ENCODE assay signal across 13 mouse cellular contexts in genomic region chr1:155205311-155205710, GRCm38 (mm10). TPM values are rescaled to one million over a fixed set of nuclear protein-coding genes. Genes with fewer than 3 reads are reported as not detected.
DNase-seq lines count a peak whose midpoint lies in the region; ATAC-seq and TF ChIP-seq lines count a peak whose summit lies in the region.
"Had no signal": no experiment of that assay in that cellular context is flagged by ENCODE, and none has a peak within 500 bp of the region (broad histone marks: within the 10 kb centered on the region; RNA-seq: fewer than 3 reads in every experiment).

No protein-coding gene starts in this region.

- 0 out of 2 replicates have a peak overlapping the region, but pooled peaks have one; percentile 44 for H3K27ac ChIP-seq in forebrain, embryonic 10.5 days
- H3K27ac ChIP-seq in forebrain, embryonic 11.5 days (ENCODE audit: low read depth, low read length) = no peak overlapping the region
- peak overlapping the region; percentile 93 for H3K27ac ChIP-seq in layer of hippocampus, adult 2 months
- H3K27ac ChIP-seq in forebrain, embryonic 16.5 days (ENCODE audit: low read length) = peak overlapping the region; percentile 96
- H3K27ac ChIP-seq in neural tube, embryonic 14.5 days (ENCODE audit: low read depth, low read length) = peak overlapping the region; percentile 45; the same call in 1 of the 2 replicates

- H3K9me3 ChIP-seq in forebrain, embryonic 10.5 days = no peaks in the 10 kb centered on the region
- H3K9me3 ChIP-seq in forebrain, embryonic 11.5 days (ENCODE audit: control insufficient read depth, low read length) = no peaks in the 10 kb centered on the region
- H3K9me3 ChIP-seq in forebrain, embryonic 16.5 days (ENCODE audit: control insufficient read depth, low read length) = no peaks in the 10 kb centered on the region
- no peaks in the 10 kb centered on the region for H3K9me3 ChIP-seq in neural tube, embryonic 14.5 days (ENCODE audit: control insufficient read depth, low read length)

- no peak for TF ChIP-seq CTCF in layer of hippocampus, adult 2 months (conservative IDR thresholded peaks at IDR 0.05)

- no peak overlapping the region for H3K4me2 ChIP-seq in forebrain, embryonic 11.5 days (ENCODE audit: low read depth, low read length, severe bottlenecking)
- H3K4me2 ChIP-seq in forebrain, embryonic 16.5 days (ENCODE audit: low read length) = no peak overlapping the region
- H3K4me2 ChIP-seq in neural tube, embryonic 14.5 days (ENCODE audit: low read depth, low read length) = no peak overlapping the region

- 62% methylated on average over 7 of the region's 7 CpGs for WGBS in forebrain, embryonic 10.5 days
- WGBS in forebrain, embryonic 11.5 days = 68% methylated on average over 7 of the region's 7 CpGs
- WGBS in forebrain, embryonic 16.5 days = 51% methylated on average over 7 of the region's 7 CpGs
- WGBS in neural tube, embryonic 14.5 days = 54% methylated on average over 7 of the region's 7 CpGs

- ATAC-seq in forebrain, embryonic 11.5 days (replicated peaks; ENCODE audit: low FRiP score) = no peak
- no peak for ATAC-seq in forebrain, embryonic 16.5 days
- no peak for ATAC-seq in neural tube, embryonic 14.5 days (ENCODE audit: low read depth)
- no peak for ATAC-seq in activated CD4-positive, CD25-positive, alpha-beta regulatory T cell, adult 4 months

- peaks cover 7% of the 10 kb centered on the region; the same call in 1 of the 2 replicates for H3K27me3 ChIP-seq in forebrain, embryonic 10.5 days (ENCODE audit: poor library complexity, severe bottlenecking)
- H3K27me3 ChIP-seq in forebrain, embryonic 11.5 days (ENCODE audit: control insufficient read depth, insufficient read depth, low read length) = no peaks in the 10 kb centered on the region
- no peaks in the 10 kb centered on the region for H3K27me3 ChIP-seq in forebrain, embryonic 16.5 days (replicated peaks; ENCODE audit: control insufficient read depth, insufficient read depth, low read length)
- H3K27me3 ChIP-seq in neural tube, embryonic 14.5 days (ENCODE audit: control insufficient read depth, insufficient read depth, low read length) = no peaks in the 10 kb centered on the region

- H3K4me1 ChIP-seq in forebrain, embryonic 10.5 days = peaks cover 56% of the 10 kb centered on the region
- H3K4me1 ChIP-seq in forebrain, embryonic 11.5 days (replicated peaks; ENCODE audit: control insufficient read depth, insufficient read depth, low read length) = peaks cover 9% of the 10 kb centered on the region; the same call in 1 of the 2 replicates
- peaks cover 63% of the 10 kb centered on the region for H3K4me1 ChIP-seq in forebrain, embryonic 16.5 days (replicated peaks; ENCODE audit: control insufficient read depth, insufficient read depth, low read length)
- peaks cover 26% of the 10 kb centered on the region for H3K4me1 ChIP-seq in neural tube, embryonic 14.5 days (ENCODE audit: control insufficient read depth, insufficient read depth, low read length)

- no peak overlapping the region for H3K4me3 ChIP-seq in forebrain, embryonic 10.5 days
- no peak overlapping the region for H3K4me3 ChIP-seq in forebrain, embryonic 11.5 days (ENCODE audit: low read depth, low read length)
- H3K4me3 ChIP-seq in layer of hippocampus, adult 2 months = no peak overlapping the region
- no peak overlapping the region for H3K4me3 ChIP-seq in forebrain, embryonic 16.5 days (replicated peaks; ENCODE audit: low read length)
- H3K4me3 ChIP-seq in neural tube, embryonic 14.5 days (ENCODE audit: low read depth, low read length) = no peak overlapping the region

- DNase-seq in forebrain, embryonic 10.5 days (ENCODE audit: extremely low spot score, low spot score) = no peak
- DNase-seq in forebrain, embryonic 11.5 days (ENCODE audit: low spot score) = no peak
- no peak for DNase-seq in layer of hippocampus, adult 2 months (ENCODE audit: low spot score in 2 of 2)
- no peak for DNase-seq in layer of hippocampus, adult 8-10 months (ENCODE audit: low spot score in 2 of 2)
- DNase-seq in gastrocnemius, postnatal 10 days = no peak
- DNase-seq: B cell, adult 2 months; embryo, embryonic 11 days; lung, adult 2 months; spleen, adult 18-20 months had no signal

- H3K36me3 ChIP-seq in forebrain, embryonic 10.5 days (replicated peaks) = peaks cover 68% of the 10 kb centered on the region
- H3K36me3 ChIP-seq in forebrain, embryonic 11.5 days (ENCODE audit: control insufficient read depth, insufficient read depth, low read length) = peaks cover 3% of the 10 kb centered on the region; the same call in 1 of the 2 replicates
- H3K36me3 ChIP-seq in forebrain, embryonic 16.5 days (ENCODE audit: control insufficient read depth, insufficient read depth) = peaks cover 7% of the 10 kb centered on the region
- H3K36me3 ChIP-seq in neural tube, embryonic 14.5 days (ENCODE audit: control insufficient read depth, insufficient read depth, low read length) = no peaks in the 10 kb centered on the region

- no peak overlapping the region for H3K9ac ChIP-seq in forebrain, embryonic 11.5 days (ENCODE audit: low read length)
- peak overlapping the region; percentile 38; the same call in 1 of the 2 replicates for H3K9ac ChIP-seq in forebrain, embryonic 16.5 days (replicated peaks; ENCODE audit: low read depth, low read length)
- H3K9ac ChIP-seq in neural tube, embryonic 14.5 days (replicated peaks; ENCODE audit: low read depth, low read length) = no peak overlapping the region; the same call in 1 of the 2 replicates

RNA-seq across cellular contexts. Expression of gene BC034090, which starts 38.9 kb away (rescaled TPM):
- polyA plus RNA-seq in forebrain, embryonic 10.5 days (2016; fragmentation: Nextera tagmentation; extraction: Ambion mirVana) = 3.6 and 4.4 TPM in 2 replicates
- polyA plus RNA-seq in forebrain, embryonic 11.5 days (2014; fragmentation: Nextera tagmentation; extraction: Ambion mirVana) = 3.2 and 3.3 TPM in 2 replicates
- 1 to 10 TPM; 7.9 to 8.2 TPM for total RNA-seq in layer of hippocampus, adult 2 months (2021)
- 10 to 100 TPM in 1 of 4 experiments, 1 to 10 TPM in 3; 6.8 to 10.1 (median 8.1) TPM for total RNA-seq in layer of hippocampus, adult 8-10 months (2022)
- 2.8 and 3.3 TPM in 2 replicates for polyA plus RNA-seq in forebrain, embryonic 16.5 days (2015; fragmentation: Nextera tagmentation; extraction: Ambion mirVana)
- polyA plus RNA-seq in neural tube, embryonic 14.5 days (2014; fragmentation: Nextera tagmentation; extraction: Ambion mirVana) = 3.8 and 4.1 TPM in 2 replicates
- 10 to 100 TPM in 1 of 2 experiments, 1 to 10 TPM in 1; 3.8 to 10.3 TPM for total RNA-seq in gastrocnemius, postnatal 10 days (2021)
- polyA plus RNA-seq in activated CD4-positive, CD25-positive, alpha-beta regulatory T cell, adult 4 months (2017; shearing (Covaris generic)) = 1 to 10 TPM in 1 of 2 experiments, under 1 TPM in 1; 0.85 to 1.3 TPM
- total RNA-seq: megakaryocyte-erythroid progenitor cell, adult 5-6 weeks had no signal

RNA-seq across cellular contexts. Expression of gene Stx6, which starts 46.8 kb away (rescaled TPM):
- polyA plus RNA-seq in forebrain, embryonic 10.5 days (2016; fragmentation: Nextera tagmentation; extraction: Ambion mirVana) = 82.1 and 84.3 TPM in 2 replicates
- polyA plus RNA-seq in forebrain, embryonic 11.5 days (2014; fragmentation: Nextera tagmentation; extraction: Ambion mirVana) = 102 and 119 TPM in 2 replicates
- 100 to 1,000 TPM; 124 to 129 TPM for total RNA-seq in layer of hippocampus, adult 2 months (2021)
- total RNA-seq in layer of hippocampus, adult 8-10 months (2022) = 100 to 1,000 TPM; 102 to 126 (median 112) TPM
- 121 and 125 TPM in 2 replicates for polyA plus RNA-seq in forebrain, embryonic 16.5 days (2015; fragmentation: Nextera tagmentation; extraction: Ambion mirVana)
- 116 and 121 TPM in 2 replicates for polyA plus RNA-seq in neural tube, embryonic 14.5 days (2014; fragmentation: Nextera tagmentation; extraction: Ambion mirVana)
- 10 to 100 TPM; 26.8 to 27.4 TPM for total RNA-seq in gastrocnemius, postnatal 10 days (2021)
- 10 to 100 TPM; 49.7 to 56.1 TPM for polyA plus RNA-seq in activated CD4-positive, CD25-positive, alpha-beta regulatory T cell, adult 4 months (2017; shearing (Covaris generic))

RNA-seq across cellular contexts. Expression of gene Mr1, which starts 58.7 kb away (rescaled TPM):
- polyA plus RNA-seq in forebrain, embryonic 10.5 days (2016; fragmentation: Nextera tagmentation; extraction: Ambion mirVana) = 0.36 and 0.47 TPM in 2 replicates
- 0.55 and 0.96 TPM in 2 replicates for polyA plus RNA-seq in forebrain, embryonic 11.5 days (2014; fragmentation: Nextera tagmentation; extraction: Ambion mirVana)
- 1 to 10 TPM; 3.2 to 3.3 TPM for total RNA-seq in layer of hippocampus, adult 2 months (2021)
- total RNA-seq in layer of hippocampus, adult 8-10 months (2022) = 1 to 10 TPM; 4.1 to 7.0 (median 4.9) TPM
- 0.92 and 1.5 TPM in 2 replicates for polyA plus RNA-seq in forebrain, embryonic 16.5 days (2015; fragmentation: Nextera tagmentation; extraction: Ambion mirVana)
- 1.0 and 1.3 TPM in 2 replicates for polyA plus RNA-seq in neural tube, embryonic 14.5 days (2014; fragmentation: Nextera tagmentation; extraction: Ambion mirVana)
- 1 to 10 TPM; 6.3 to 9.0 TPM for total RNA-seq in gastrocnemius, postnatal 10 days (2021)
- 10 to 100 TPM; 19.1 to 20.7 TPM for polyA plus RNA-seq in activated CD4-positive, CD25-positive, alpha-beta regulatory T cell, adult 4 months (2017; shearing (Covaris generic))
